Mouse (Mus musculus) lung, embryonic 14.5 days (tissue): ENCODE measurements at regions not wholly inside any gene's neighbourhood (a gene's known extent, or its start where the extent isn't known, plus 50 kb on each side); places are given as distances from the start of the nearest gene placed in this dataset.

Source experiments
- ATAC-seq: fragments of 200-750 bp; cut with Nextera tagmentation; 2 replicates; pipeline ENCODE4 v1.8.0; 2017; ENCODE audit warnings: mild to moderate bottlenecking, moderate TSS enrichment, moderate library complexity; ENCODE audit not compliant: insufficient read depth
- DNase-seq: peaks from one replicate; pipeline ENCODE4 v3.0.0-alpha.2; 2015
- H3K27ac ChIP-seq: fragments of 300-500 bp; sonication (generic); 2 replicates; pipeline ENCODE4 v1.5.1; 2014; ENCODE audit warnings: low read depth, mild to moderate bottlenecking, moderate library complexity
- H3K27me3 ChIP-seq: fragments of 300-500 bp; sonication (generic); 2 replicates; pipeline ENCODE4 v1.6.1; 2014; ENCODE audit warnings: low read length, control low read depth; ENCODE audit not compliant: insufficient read depth
- H3K36me3 ChIP-seq: fragments of 300-500 bp; sonication (generic); 2 replicates; pipeline ENCODE4 v1.6.1; 2014; ENCODE audit warnings: control low read depth; ENCODE audit not compliant: insufficient read depth
- H3K4me1 ChIP-seq: fragments of 300-500 bp; sonication (generic); 2 replicates; pipeline ENCODE4 v1.6.1; 2014; ENCODE audit warnings: antibody characterized with exemption, control low read depth; ENCODE audit not compliant: insufficient read depth
- H3K4me2 ChIP-seq: fragments of 300-500 bp; sonication (generic); 2 replicates; pipeline ENCODE4 v1.6.1; 2014; ENCODE audit warnings: mild to moderate bottlenecking
- H3K4me3 ChIP-seq: fragments of 300-500 bp; sonication (generic); 2 replicates; pipeline ENCODE4 v1.5.1; 2014; ENCODE audit warnings: low read depth, low read length
- H3K9ac ChIP-seq: fragments of 300-500 bp; sonication (generic); 2 replicates; pipeline ENCODE4 v1.6.1; 2014
- H3K9me3 ChIP-seq: fragments of 300-500 bp; sonication (generic); 2 replicates; pipeline ENCODE4 v1.6.1; 2016; ENCODE audit warnings: low read depth, low read length, control low read depth
- CTCF ChIP-seq: IDR thresholded peaks from 2 replicates; pipeline ENCODE4 v1.5.1; 2016; ENCODE audit warnings: antibody characterized with exemption, low read depth
- WGBS: fragments of 180-500 bp; shearing (Covaris S2); extraction: QIAGEN DNeasy Blood & Tissue Kit; methylation state at CpG from one replicate; pipeline ENCODE4 v1.1.7; 2014; 5-methylcytosine and 5-hydroxymethylcytosine counted together

- 26% methylated on average over 4 of the region's 4 CpGs for WGBS
- peaks cover 18% of the 10 kb centered on the region; the same call in 1 of the 2 replicates for H3K4me1 ChIP-seq
- H3K9ac ChIP-seq = no peak overlapping the region
- H3K4me3 ChIP-seq = no peak overlapping the region
- peak overlapping the region; percentile 46; the same call in 1 of the 2 replicates for H3K27ac ChIP-seq
- H3K4me2 ChIP-seq = peak overlapping the region; percentile 46
- no peaks in the 10 kb centered on the region for H3K27me3 ChIP-seq
- no peak for TF ChIP-seq CTCF
- DNase-seq (peak; percentile 69), ATAC-seq (peak; percentile 32)
- H3K9me3 ChIP-seq = no peaks in the 10 kb centered on the region
- H3K36me3 ChIP-seq = no peaks in the 10 kb centered on the region
Measured at GRCm38 (mm10) chr7:78086566-78087008, 651.2 kb downstream of the Ntrk3 start.

GRCm38 (mm10) chr7:78085783-78086565 is 651.8 kb downstream of the Ntrk3 start:
- Histone ChIP-seq H3K27ac (peak overlapping the region; percentile 46; the same call in 1 of the 2 replicates), H3K4me2 (peak overlapping the region; percentile 46), H3K4me3 (no peak overlapping the region), H3K27me3 (no peaks in the 10 kb centered on the region), H3K9me3 (no peaks in the 10 kb centered on the region), H3K4me1 (peaks cover 18% of the 10 kb centered on the region; the same call in 1 of the 2 replicates), H3K36me3 (no peaks in the 10 kb centered on the region), H3K9ac (no peak overlapping the region)
- peak; percentile 72 for ATAC-seq
- 0 out of 2 replicates have a peak, but pooled peaks have one; percentile 2 for TF ChIP-seq CTCF
- peak; percentile 81 for DNase-seq
- WGBS = 13% methylated on average over 11 of the region's 11 CpGs

GRCm38 (mm10) chr7:78079708-78080107 is 658.1 kb downstream of the Ntrk3 start:
- Histone ChIP-seq H3K9ac (no peak overlapping the region), H3K36me3 (no peaks in the 10 kb centered on the region)

GRCm38 (mm10) chr7:78071131-78071530 is 666.7 kb downstream of the Ntrk3 start:
- Histone ChIP-seq H3K27me3 (no peaks in the 10 kb centered on the region), H3K4me2 (no peak overlapping the region), H3K9ac (no peak overlapping the region), H3K4me1 (no peaks in the 10 kb centered on the region), H3K4me3 (no peak overlapping the region), H3K9me3 (no peaks in the 10 kb centered on the region), H3K27ac (no peak overlapping the region), H3K36me3 (no peaks in the 10 kb centered on the region)
- DNase-seq (no peak), ATAC-seq (no peak)
- TF ChIP-seq CTCF = no peak
- WGBS = 68% methylated on average over 7 of the region's 7 CpGs

More at GRCm38 (mm10) chr7:78079708-78080107, 658.1 kb downstream of the Ntrk3 start:
- no peak overlapping the region for H3K4me2 ChIP-seq
- TF ChIP-seq CTCF = no peak
- H3K4me1 ChIP-seq = no peaks in the 10 kb centered on the region
- DNase-seq (no peak), ATAC-seq (no peak)
- H3K9me3 ChIP-seq = no peaks in the 10 kb centered on the region
- no peak overlapping the region for H3K4me3 ChIP-seq
- WGBS = 35% methylated on average over 1 of the region's 1 CpGs
- no peak overlapping the region for H3K27ac ChIP-seq
- no peaks in the 10 kb centered on the region for H3K27me3 ChIP-seq

GRCm38 (mm10) chr7:78061631-78062030 is 676.2 kb downstream of the Ntrk3 start:
- H3K27ac ChIP-seq = no peak overlapping the region
- WGBS = 77% methylated on average over 1 of the region's 1 CpGs
- DNase-seq = no peak
- no peaks in the 10 kb centered on the region for H3K4me1 ChIP-seq
- no peak for ATAC-seq
- H3K4me3 ChIP-seq = no peak overlapping the region
- no peak overlapping the region for H3K9ac ChIP-seq
- no peak overlapping the region for H3K4me2 ChIP-seq
- TF ChIP-seq CTCF = no peak
- no peaks in the 10 kb centered on the region for H3K27me3 ChIP-seq
- no peaks in the 10 kb centered on the region for H3K36me3 ChIP-seq
- no peaks in the 10 kb centered on the region for H3K9me3 ChIP-seq

GRCm38 (mm10) chr7:78049606-78050005 is 688.2 kb downstream of the Ntrk3 start:
- Histone ChIP-seq H3K36me3 (no peaks in the 10 kb centered on the region), H3K4me1 (no peaks in the 10 kb centered on the region), H3K4me3 (no peak overlapping the region), H3K9ac (no peak overlapping the region), H3K4me2 (no peak overlapping the region), H3K9me3 (no peaks in the 10 kb centered on the region; the same call in 1 of the 2 replicates), H3K27ac (no peak overlapping the region), H3K27me3 (no peaks in the 10 kb centered on the region)
- no peak for TF ChIP-seq CTCF
- ATAC-seq (no peak), DNase-seq (no peak)
- WGBS = 50% methylated on average over 3 of the region's 3 CpGs

- H3K4me3 ChIP-seq = no peak overlapping the region
- no peaks in the 10 kb centered on the region for H3K36me3 ChIP-seq
- ATAC-seq (no peak), DNase-seq (peak; percentile 11)
- no peaks in the 10 kb centered on the region for H3K27me3 ChIP-seq
- H3K9ac ChIP-seq = no peak overlapping the region
- H3K4me2 ChIP-seq = no peak overlapping the region
- no peaks in the 10 kb centered on the region for H3K4me1 ChIP-seq
- H3K27ac ChIP-seq = no peak overlapping the region
- TF ChIP-seq CTCF = peak; percentile 29
- WGBS = 47% methylated on average over 5 of the region's 5 CpGs
- H3K9me3 ChIP-seq = no peaks in the 10 kb centered on the region; the same call in 1 of the 2 replicates
Measured at GRCm38 (mm10) chr7:78045456-78045855, 692.4 kb downstream of the Ntrk3 start.
